Mouse (Mus musculus) CH12.LX (cell line): ENCODE measurements around the gene Spire2.

ENCODE experiments used
- BHLHE40 ChIP-seq: IDR thresholded peaks from 2 replicates; pipeline ENCODE4 v1.6.1; 2011; ENCODE audit warnings: mild to moderate bottlenecking, low read depth, low read length, improper control_type of control experiment
- CTCF ChIP-seq, 2 experiments: IDR thresholded peaks in 1 of 2; conservative IDR thresholded peaks in 1 of 2; 2 replicates each; pipeline ENCODE4 v1.5.1; 2011 to 2012; ENCODE audit warnings: low read depth in 2 of 2, low read length in 2 of 2, improper control_type of control experiment in 1 of 2, inconsistent platforms in 1 of 2, mild to moderate bottlenecking in 1 of 2, moderate library complexity in 1 of 2
- MAFK ChIP-seq: IDR thresholded peaks from 2 replicates; pipeline ENCODE4 v1.6.1; 2011; ENCODE audit warnings: low read length, improper control_type of control experiment; ENCODE audit not compliant: insufficient replicate concordance
- NELFE ChIP-seq: IDR thresholded peaks from 2 replicates; pipeline ENCODE4 v1.6.1; 2011; ENCODE audit warnings: low read depth, low read length, improper control_type of control experiment
- PAX5 ChIP-seq: IDR thresholded peaks from 2 replicates; pipeline ENCODE4 v1.6.1; 2012; ENCODE audit warnings: low read length, inconsistent platforms, mixed read lengths
- POLR2A ChIP-seq: IDR thresholded peaks from 2 replicates; pipeline ENCODE4 v1.6.1; 2011; ENCODE audit warnings: low read depth, mild to moderate bottlenecking, improper control_type of control experiment, low read length
- TBP ChIP-seq: conservative IDR thresholded peaks from 2 replicates; pipeline ENCODE4 v1.6.1; 2011; ENCODE audit warnings: low read depth, low read length, improper control_type of control experiment
- ZKSCAN1 ChIP-seq: IDR thresholded peaks from 2 replicates; pipeline ENCODE4 v1.6.1; 2012; ENCODE audit warnings: low read depth, inconsistent platforms, low read length, improper control_type of control experiment, borderline replicate concordance

DNA sequence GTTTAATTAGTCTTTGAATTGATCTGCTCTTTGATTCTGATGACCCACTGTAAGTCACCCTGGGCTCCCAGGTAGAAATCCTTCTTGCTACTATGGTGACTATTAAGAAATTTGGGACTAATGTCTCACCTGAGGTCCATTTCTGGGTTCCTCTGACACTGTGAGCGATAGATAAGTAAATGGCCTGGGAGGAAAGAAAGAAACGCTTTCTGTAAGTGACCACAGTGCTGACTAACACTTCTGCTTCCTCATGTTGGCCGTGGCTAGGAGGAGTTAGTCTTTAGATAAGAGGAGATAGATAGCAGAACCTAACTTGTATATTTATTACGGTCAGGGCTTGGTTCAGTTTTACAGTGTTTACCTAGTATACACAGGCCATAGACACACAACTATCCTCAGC lies 3.2 kb upstream of the Spire2 start:
- TF ChIP-seq BHLHE40 (no peak), NELFE (no peak), ZKSCAN1 (no peak), POLR2A (no peak), CTCF (conservative IDR thresholded peaks at IDR 0.05 in 1 of 2, IDR thresholded peaks at IDR 0.05 in 1 of 2; ENCODE audit: low read depth in 2 of 2, low read length in 2 of 2) (no peak), PAX5 (no peak), MAFK (no peak), TBP (no peak)
